Mouse (Mus musculus): ENCODE measurements around the gene Mrpl20.

DNA sequence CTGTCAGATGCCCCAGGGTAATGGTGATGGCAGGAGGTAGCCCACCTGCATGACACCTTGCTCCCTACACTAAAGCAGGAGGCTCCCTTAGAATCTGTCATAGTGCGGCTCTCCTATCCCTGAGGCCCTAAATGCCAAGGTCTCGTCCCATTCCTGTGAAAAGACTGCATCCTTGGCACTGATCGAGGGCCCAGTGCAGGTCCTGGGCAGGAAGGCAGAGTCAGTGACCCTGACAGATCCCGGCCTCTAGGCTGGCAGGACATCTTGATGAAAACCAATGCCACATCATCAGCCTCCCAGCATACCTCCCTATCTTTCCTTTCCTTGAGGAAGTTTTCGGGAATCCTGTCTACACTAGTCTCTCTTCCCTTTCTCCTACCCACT is 33.2 kb upstream of the Mrpl20 start:
- TF ChIP-seq MAX (IDR thresholded peaks at IDR 0.05) (no peak), CTCF (IDR thresholded peaks at IDR 0.05; ENCODE audit: control insufficient read depth, insufficient read depth, insufficient read length) (no peak), CEBPB (IDR thresholded peaks at IDR 0.05; ENCODE audit: low read depth) (no peak), FOSL1 (IDR thresholded peaks at IDR 0.05; ENCODE audit: insufficient read depth, low read length, poor library complexity, severe bottlenecking) (no peak), MYOG (IDR thresholded peaks at IDR 0.05; ENCODE audit: control insufficient read depth, extremely low read depth, insufficient read length) (no peak), MYOD1 (IDR thresholded peaks at IDR 0.05; ENCODE audit: control insufficient read depth, insufficient read length, low read depth) (no peak)

Data from C2C12 (cell line).